Mouse (Mus musculus): ENCODE results near the gene Zfr2. TPM values are rescaled to one million over a fixed set of nuclear protein-coding genes. Genes with fewer than 3 reads are reported as not detected.

Zfr2 gene
- polyA plus RNA-seq (2017; shearing (Covaris generic)), result 1 to 10 TPM; 3.9 to 5.0 TPM

DNA sequence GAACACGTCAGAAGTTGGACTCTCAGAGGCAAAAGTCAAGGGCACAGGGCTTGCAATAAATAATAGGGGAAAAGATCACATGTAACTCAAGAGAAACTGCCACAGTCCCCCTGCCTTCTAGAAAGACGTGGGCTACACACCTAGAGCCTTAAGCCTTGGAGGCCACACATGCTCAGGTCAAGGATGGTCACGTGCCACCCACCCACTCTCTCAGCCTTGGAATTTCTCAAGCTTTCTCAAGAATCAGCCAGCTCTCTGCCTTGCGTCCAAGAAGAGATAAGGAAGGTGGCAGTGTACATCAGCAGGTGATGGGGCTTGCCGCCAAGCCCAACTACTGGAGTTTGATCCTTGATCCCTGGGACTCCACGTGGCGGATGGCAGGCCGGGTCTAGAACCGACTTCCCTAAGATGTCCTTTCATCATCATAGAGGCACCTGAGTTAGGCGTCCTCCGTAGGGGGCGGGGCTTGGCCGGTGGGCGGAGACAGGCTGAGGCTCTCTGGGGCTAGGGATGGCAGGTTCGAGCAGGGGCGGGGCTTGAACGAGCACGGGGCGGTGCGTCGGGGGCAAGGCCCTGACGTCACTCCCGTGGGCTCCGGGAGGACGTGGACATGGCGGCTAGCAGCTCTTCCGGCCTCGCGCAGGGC is at the start of gene Zfr2:
Zfr2 (plus strand) TSS at position 576 of the 646 bp plus-strand sequence.

DNA sequence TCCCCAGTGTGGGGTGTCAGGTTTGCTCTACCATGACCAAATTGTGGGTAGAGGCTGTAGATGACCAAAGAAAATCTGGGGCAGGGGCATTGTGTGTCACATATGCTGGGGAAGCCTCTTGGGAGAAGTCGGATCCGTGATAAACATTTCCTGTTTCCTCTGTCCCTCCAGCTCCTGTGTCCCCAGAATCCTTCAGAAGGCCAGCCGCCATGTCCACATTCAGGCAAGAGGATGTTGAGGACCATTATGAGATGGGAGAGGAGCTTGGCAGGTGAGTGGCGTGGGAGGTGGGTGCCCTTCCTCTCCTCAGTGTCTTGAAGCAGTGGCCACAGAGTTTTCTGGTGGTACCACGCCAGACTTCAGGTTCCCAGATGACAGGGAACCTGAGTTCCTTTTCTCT is 49.1 kb upstream of the Zfr2 start, which contains the start of gene 4930442H23Rik:
4930442H23Rik (minus strand) TSS at position 45 of the 400 bp plus-strand sequence.

DNA sequence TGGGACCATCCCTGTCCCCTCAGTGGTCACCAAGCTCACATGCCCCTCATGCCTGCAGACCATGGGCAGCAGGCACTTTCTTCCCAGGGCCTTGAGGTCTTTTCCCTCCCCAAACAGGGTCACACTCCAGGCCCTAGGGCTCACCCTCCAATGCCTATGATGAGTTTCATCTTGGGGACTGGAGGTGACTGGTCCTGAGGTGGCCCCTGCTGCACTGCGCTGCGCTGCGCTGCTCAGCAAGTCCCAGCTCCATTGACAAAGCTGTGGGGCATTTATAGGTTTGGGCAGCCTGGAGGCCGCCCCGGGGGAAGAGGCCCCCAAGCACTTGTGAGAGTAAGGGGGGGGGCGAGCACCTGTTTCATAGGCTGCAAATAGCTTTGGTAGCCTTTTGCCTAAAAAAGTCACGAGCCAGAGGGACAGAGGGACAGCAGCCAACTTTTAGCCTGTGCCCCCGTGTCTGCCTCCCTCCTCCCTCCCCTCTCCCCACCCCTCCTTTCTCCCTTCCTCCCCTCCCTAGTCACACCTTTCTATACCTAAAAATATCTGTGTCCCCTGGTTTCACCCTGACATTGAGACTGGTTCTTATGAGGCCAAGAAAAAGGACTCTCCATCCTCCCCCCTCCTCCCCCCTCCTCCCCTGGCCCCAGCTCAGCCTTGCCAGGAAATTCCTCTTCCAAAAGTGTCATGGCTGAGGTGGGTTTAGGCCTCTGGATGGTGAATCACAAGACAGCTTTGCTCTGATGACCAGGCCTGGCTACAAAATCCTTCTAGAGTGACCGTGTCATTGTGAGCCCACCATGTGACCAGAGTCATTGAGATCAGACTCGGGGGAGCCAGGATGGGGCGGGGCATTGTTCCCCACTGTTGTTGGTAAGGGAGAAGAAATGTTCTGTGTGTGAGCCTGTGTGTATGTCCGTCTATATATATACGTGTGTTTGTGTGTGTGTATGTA is 30.9 kb upstream of the Zfr2 start, which contains the start of gene Nmrk2:
Nmrk2 (minus strand) TSS at position 245 of the 952 bp plus-strand sequence.

DNA sequence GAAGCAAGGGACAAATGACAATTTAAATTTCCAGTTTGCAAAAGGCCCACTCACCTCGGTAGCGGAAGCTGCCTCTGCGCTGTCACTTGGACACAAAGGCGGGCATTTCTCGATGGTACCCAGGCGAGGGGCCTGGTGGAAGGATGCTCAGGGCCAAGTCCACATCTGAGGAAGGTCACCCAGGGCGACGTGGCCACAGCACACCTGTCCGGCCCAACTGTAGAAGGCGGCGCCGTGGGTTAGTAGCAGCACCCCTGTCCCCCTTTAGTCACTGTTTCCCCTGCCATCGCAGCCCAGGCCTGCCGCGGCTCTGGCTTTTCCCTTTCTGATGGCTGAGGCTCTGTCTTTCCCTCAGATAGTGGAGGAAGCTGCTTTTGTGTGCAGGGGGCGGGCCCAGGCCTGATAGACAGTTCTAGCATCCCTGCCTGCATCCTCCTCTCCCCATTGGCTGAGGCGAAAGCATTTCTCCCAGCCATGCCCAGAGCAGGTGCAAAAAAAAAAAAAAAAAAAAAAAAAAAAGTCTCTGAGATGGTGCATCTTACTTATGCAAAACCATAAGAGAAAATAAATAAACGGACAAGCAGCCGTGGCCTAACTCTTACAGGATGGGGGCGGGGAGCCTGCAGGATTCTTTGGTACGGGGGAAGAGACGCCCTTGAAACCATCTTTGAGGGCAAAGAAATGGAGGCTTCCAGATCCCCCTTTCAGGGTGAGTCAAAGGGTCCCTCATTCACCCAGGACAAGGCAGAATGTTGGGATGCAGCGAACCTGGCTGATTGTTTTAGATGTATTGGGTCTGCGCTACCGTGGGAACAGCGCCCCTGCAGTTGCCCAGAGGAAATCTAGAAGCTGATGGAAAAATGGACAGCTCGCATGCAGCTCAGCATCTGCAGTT is 2.3 kb upstream of the Zfr2 start, which contains the start of gene Atcay:
Atcay (minus strand) TSS at position 396 of the 895 bp plus-strand sequence.

DNA sequence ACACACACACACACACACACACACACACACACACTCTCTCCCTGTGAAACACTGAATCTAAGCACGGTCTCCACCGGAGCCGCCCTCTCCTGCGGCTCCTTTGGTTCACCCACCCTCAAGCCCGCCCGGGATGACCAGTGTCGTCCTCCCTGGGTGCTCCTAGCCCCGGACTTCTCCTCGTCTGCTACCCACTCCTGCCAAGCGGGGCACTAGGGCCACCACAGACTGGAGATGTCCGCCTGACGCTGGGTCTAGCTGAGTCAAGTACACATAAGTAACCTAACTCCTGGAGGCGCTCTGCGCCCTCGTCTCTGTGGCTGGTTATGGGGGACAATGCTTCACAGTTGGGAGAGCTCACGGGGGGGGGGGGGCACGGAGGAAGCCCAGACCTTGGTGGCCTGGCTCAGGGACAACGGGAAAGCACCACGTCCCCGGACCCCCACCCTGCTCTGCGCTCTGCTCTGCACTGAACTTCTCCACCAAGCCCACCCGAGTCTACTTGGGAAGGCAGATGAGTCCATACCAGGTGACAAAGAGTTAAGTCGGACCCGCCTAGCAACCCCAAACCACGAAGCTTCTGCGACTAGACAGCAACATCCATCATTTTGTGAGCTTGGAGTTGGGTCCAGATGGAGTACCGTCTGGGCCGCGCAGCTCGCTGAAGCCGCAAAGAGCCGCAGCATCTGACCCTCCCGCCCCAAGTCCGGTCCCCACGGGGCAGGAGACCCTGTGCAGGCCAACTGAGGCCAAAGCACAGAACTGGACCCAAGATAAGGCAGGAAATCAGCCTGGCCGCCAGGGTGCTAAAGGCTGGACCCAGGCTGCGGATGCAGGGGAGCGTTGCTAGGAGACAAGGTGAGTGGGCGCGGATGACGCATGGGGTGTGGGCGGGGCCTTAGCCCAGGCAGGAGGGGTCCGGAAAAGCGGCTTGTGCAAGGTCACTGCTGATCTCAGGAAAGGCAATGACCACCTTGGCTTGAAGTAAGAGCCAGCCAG is 19.8 kb downstream of the Zfr2 start, which contains the start of gene Matk:
Matk (plus strand) TSS at position 512 of the 996 bp plus-strand sequence.

DNA sequence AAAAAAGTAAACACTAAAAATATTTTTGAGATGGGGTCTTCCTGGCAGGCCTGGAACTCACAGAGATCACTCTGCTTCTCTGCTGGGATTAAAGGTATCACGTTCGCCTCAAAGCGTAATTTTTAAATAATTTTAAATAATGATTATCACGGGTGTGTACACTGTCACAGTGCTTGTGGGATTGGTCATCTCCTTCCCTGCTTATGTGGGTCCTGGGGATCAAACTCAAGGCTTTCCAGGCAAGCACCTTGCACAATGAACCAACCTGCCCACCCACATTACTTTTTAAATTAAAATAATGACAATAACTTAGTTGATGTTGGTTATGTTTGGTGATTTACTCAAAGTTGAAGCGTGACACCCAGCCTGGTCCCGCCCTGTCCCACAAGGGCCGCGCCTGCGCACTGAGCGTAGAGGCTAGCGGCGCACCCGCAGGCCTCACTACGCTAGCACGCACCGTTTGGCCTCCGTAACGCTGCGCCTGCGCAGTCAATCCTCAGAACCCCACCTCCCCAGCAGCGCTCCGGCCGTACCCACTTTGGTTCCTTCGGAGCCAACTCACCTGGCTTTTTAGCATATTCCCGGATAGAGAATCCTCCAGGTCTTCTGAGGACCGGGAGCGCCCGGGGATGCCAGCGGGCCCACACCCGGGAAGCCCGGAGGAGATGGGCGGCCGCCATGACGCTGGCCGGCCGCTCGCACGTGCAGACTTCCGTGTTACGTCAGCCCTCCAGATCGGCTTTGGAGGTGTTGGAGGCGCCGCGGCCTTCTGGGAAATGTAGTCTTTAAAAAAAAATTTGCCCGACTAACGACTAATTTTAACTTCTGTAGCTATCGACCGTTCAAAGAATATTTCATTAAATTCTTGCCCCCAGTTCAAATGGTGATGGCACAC is 33.5 kb downstream of the Zfr2 start, which contains the start of the genes Mrpl54 and Apba3:
Mrpl54 (minus strand) TSS at position 724 of the 895 bp plus-strand sequence.
Apba3 (plus strand) TSS at position 750 of the 895 bp plus-strand sequence.

DNA sequence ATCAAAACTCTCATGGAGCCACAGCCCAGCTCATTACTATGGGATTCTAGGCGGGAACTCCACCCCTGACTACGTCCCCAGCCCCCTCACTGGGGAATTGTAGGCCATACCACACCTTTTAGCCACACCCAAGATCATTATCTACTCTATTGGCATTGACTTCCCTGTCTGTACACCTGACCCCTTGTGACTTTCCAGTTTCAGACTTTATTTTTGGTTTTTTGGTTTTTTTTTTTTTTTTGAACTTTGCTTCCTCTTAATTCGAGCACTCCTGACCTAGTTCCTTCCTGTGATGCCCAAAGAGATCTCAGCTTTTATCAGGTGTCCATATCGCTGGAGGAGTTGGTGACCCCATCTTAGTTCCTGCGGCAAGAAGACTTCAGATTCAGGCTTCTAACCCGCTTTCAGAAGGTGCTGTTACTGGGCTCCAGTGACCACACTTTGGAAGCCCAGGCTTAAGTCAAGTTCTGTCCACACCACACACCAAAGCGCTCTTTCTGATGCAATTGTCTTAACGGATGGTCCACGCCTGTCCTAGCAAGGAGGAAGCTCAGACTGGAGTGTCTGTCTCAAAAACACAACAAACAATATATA is 58.7 kb downstream of the Zfr2 start, which contains the start of gene Tjp3:
Tjp3 (minus strand) TSS at position 71 of the 594 bp plus-strand sequence.

DNA sequence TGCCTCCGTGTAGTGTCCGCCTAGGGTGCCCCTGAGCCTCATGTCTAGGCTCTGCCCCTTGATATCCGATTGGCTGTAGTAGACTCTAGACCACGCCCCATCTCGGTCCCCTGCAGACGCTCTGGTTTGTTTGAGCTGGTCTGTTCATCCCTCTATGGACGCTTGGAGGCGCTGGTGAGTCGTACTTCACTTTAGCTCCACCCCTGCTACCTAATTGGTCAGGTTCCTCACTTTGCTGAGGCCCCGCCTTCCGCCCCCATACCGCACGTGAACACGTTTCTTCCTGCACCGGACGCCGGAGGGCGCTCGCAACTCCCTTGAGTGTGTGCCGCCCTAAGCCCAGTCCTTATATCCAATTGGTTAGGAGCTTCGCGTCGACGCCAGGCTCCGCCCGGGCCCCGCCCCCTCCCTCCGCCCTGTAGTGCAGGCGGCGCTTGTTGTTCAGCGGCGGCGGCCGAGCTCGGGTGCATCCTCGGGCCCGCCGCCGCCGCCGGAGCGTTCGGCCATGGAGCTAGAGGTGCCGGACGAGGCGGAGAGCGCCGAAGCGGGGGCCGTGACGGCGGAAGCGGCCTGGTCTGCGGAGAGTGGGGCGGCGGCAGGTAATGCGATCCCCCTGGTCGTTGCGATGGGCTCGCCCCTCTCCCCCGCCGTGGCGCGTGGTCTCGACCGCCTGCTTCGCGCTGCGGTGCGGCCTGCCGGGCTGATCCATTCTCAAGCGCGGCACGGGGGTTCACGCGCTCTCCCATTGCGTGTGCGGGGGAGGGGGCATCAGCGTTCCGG is 59.8 kb downstream of the Zfr2 start, which contains the start of gene Pip5k1c:
Pip5k1c (plus strand) TSS at position 410 of the 780 bp plus-strand sequence.

Other genes starting within 250 kb of the Zfr2 start
- gene Gng7, start 218.2 kb upstream of the Zfr2 start, polyA plus RNA-seq (2017; shearing (Covaris generic)), result under 1 TPM in 1 of 2 experiments, not detected in 1; 0.28 TPM
- under 1 TPM in 1 of 2 experiments, not detected in 1; 0.54 TPM for gene Diras1, start 207.5 kb upstream of the Zfr2 start, polyA plus RNA-seq (2017; shearing (Covaris generic))
- 10 to 100 TPM; 13.9 to 14.7 TPM for gene Slc39a3, start 195.7 kb upstream of the Zfr2 start, polyA plus RNA-seq (2017; shearing (Covaris generic))
- 10 to 100 TPM; 79.3 to 94.4 TPM for gene Sgta, start 173.0 kb upstream of the Zfr2 start, polyA plus RNA-seq (2017; shearing (Covaris generic))
- gene Thop1, start 163.1 kb upstream of the Zfr2 start, polyA plus RNA-seq (2017; shearing (Covaris generic)), result 1 to 10 TPM; 6.0 to 8.7 TPM
- under 1 TPM in 1 of 2 experiments, not detected in 1; 0.22 TPM for gene Creb3l3, start 134.3 kb upstream of the Zfr2 start, polyA plus RNA-seq (2017; shearing (Covaris generic))
- 100 to 1,000 TPM; 162 to 191 TPM for gene Map2k2, start 127.2 kb upstream of the Zfr2 start, polyA plus RNA-seq (2017; shearing (Covaris generic))
- gene Zbtb7a, start 97.9 kb upstream of the Zfr2 start, polyA plus RNA-seq (2017; shearing (Covaris generic)), result 10 to 100 TPM; 69.4 to 76.2 TPM
- gene Pias4, start 65.2 kb upstream of the Zfr2 start, polyA plus RNA-seq (2017; shearing (Covaris generic)), result 10 to 100 TPM; 42.8 to 50.1 TPM
- gene Eef2, start 56.5 kb upstream of the Zfr2 start, polyA plus RNA-seq (2017; shearing (Covaris generic)), result 100 to 1,000 TPM; 640 to 647 TPM
- gene Dapk3, start 50.1 kb upstream of the Zfr2 start, polyA plus RNA-seq (2017; shearing (Covaris generic)), result 100 to 1,000 TPM in 1 of 2 experiments, 10 to 100 TPM in 1; 95.7 to 104 TPM
- not detected for gene 4930442H23Rik, start 49.3 kb upstream of the Zfr2 start, polyA plus RNA-seq (2017; shearing (Covaris generic))
- under 1 TPM; 0.19 to 0.47 TPM for gene Nmrk2, start 31.1 kb upstream of the Zfr2 start, polyA plus RNA-seq (2017; shearing (Covaris generic))
- gene Atcay, start 2.3 kb upstream of the Zfr2 start, polyA plus RNA-seq (2017; shearing (Covaris generic)), result 1 to 10 TPM; 5.7 to 5.8 TPM
- gene Matk, start 19.8 kb downstream of the Zfr2 start, polyA plus RNA-seq (2017; shearing (Covaris generic)), result 100 to 1,000 TPM in 1 of 2 experiments, 10 to 100 TPM in 1; 63.7 to 239 TPM
- 100 to 1,000 TPM; 153 to 154 TPM for gene Mrpl54, start 33.8 kb downstream of the Zfr2 start, polyA plus RNA-seq (2017; shearing (Covaris generic))
- 10 to 100 TPM; 33.8 to 50.0 TPM for gene Apba3, start 33.8 kb downstream of the Zfr2 start, polyA plus RNA-seq (2017; shearing (Covaris generic))
- 10 to 100 TPM in 1 of 2 experiments, 1 to 10 TPM in 1; 9.8 to 36.0 TPM for gene Tjp3, start 58.4 kb downstream of the Zfr2 start, polyA plus RNA-seq (2017; shearing (Covaris generic))
- gene Pip5k1c, start 59.8 kb downstream of the Zfr2 start, polyA plus RNA-seq (2017; shearing (Covaris generic)), result 10 to 100 TPM; 67.4 to 88.0 TPM
- 10 to 100 TPM; 44.2 to 64.0 TPM for gene Cactin, start 87.9 kb downstream of the Zfr2 start, polyA plus RNA-seq (2017; shearing (Covaris generic))
- 10 to 100 TPM; 48.0 to 67.1 TPM for gene Tbxa2r, start 95.6 kb downstream of the Zfr2 start, polyA plus RNA-seq (2017; shearing (Covaris generic))
- gene Gipc3, start 110.1 kb downstream of the Zfr2 start, polyA plus RNA-seq (2017; shearing (Covaris generic)), result under 1 TPM; 0.05 to 0.08 TPM
- gene Hmg20b, start 117.3 kb downstream of the Zfr2 start, polyA plus RNA-seq (2017; shearing (Covaris generic)), result 10 to 100 TPM; 44.4 to 50.7 TPM
- gene Mfsd12, start 124.3 kb downstream of the Zfr2 start, polyA plus RNA-seq (2017; shearing (Covaris generic)), result 1 to 10 TPM; 3.7 to 4.0 TPM
- 1 to 10 TPM in 1 of 2 experiments, under 1 TPM in 1; 0.68 to 1.5 TPM for gene 4930404N11Rik, start 132.7 kb downstream of the Zfr2 start, polyA plus RNA-seq (2017; shearing (Covaris generic))
- gene Fzr1, start 145.4 kb downstream of the Zfr2 start, polyA plus RNA-seq (2017; shearing (Covaris generic)), result 10 to 100 TPM; 69.7 to 78.9 TPM
- 10 to 100 TPM; 35.0 to 35.8 TPM for gene Dohh, start 151.3 kb downstream of the Zfr2 start, polyA plus RNA-seq (2017; shearing (Covaris generic))
- gene Gm48551, start 151.3 kb downstream of the Zfr2 start, polyA plus RNA-seq (2017; shearing (Covaris generic)), result 1 to 10 TPM; 2.2 to 4.9 TPM
- gene Gm48552, start 155.8 kb downstream of the Zfr2 start, polyA plus RNA-seq (2017; shearing (Covaris generic)), result 1 to 10 TPM; 1.1 to 1.6 TPM
- gene Smim24, start 159.9 kb downstream of the Zfr2 start, polyA plus RNA-seq (2017; shearing (Covaris generic)), result 10 to 100 TPM in 1 of 2 experiments, 1 to 10 TPM in 1; 6.3 to 12.2 TPM
- 10 to 100 TPM; 14.8 to 22.7 TPM for gene Nfic, start 222.5 kb downstream of the Zfr2 start, polyA plus RNA-seq (2017; shearing (Covaris generic))
- gene Celf5, start 249.6 kb downstream of the Zfr2 start, polyA plus RNA-seq (2017; shearing (Covaris generic)), result under 1 TPM; 0.14 to 0.73 TPM

All from activated CD4-positive, CD25-positive, alpha-beta regulatory T cell (primary cell).